Mouse (Mus musculus): ENCODE measurements around the gene Dynlt1f. TPM values are rescaled to one million over a fixed set of nuclear protein-coding genes. Genes with fewer than 3 reads are reported as not detected.
"Not testable (repeated sequence)": the region's sequence is repeated elsewhere in the genome, so short reads cannot be mapped to it uniquely, and the experiment has no call there.

Dynlt1f gene
- total RNA-seq, 2 experiments from 2014 or later = 54.7 to 57.4 TPM

DNA sequence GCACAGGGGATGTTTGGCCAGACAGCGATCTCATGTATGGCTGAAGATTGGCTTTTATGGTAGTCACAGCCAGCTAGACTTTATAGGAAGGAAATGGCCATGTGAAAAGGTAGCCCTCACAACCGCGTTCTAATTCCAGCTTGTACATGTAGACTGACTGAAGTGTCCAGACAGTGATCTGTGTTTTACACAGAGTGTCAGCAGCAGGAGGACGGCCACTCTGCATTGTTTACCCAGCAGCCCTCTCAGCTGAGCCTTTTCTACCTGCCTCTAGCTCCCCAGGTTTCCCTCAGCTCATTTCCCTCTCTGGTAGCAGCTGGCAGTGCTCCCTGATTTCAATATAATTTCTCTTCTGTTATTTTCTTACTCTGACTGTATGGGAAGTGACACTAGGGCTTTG lies 53.5 kb downstream of the Dynlt1f start:
- H3K4me3 ChIP-seq = peak overlapping the region; percentile 48; the same call in 1 of the 2 replicates
- DNase-seq; H3K27ac ChIP-seq; intact Hi-C loops (cut with DNase I): not testable (repeated sequence)

DNA sequence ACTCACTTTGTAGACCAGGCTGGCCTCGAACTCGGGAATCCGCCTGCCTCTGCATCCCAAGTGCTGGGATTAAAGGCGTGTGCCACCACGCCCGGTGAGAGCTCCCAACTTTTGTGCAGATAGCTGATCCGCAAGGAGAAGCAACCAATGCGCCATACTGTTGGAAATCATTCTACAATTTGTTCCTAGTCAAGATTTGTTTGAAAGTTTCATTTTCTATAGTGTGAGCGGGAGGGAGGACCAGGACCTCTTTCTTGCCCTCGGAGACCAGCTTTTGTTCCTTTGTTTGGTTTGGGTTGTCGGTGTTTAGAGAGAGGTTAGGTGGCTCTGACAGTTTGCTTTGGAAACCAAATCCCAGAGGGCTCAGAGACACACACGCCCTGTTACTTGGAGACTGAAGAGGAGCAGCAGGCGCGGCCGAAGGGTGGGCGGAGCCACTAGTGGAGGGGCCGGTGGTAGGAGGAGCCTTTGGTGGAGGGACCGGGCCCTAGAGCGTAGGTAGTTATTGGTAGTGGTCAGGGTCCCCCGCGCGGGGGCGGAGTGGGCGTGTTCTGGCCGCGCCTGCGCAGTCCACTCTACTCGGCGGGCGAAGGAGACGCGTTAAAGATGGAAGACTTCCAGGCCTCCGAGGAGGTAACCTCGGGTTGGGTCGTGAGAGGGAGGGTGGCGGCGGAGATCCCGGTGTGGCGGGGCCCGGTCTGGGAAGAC lies 54.3 kb downstream of the Dynlt1f start, which contains the start of gene Dynlt1c:
Gene Dynlt1c, plus strand, starts transcription at position 468 of the 708 bp plus-strand sequence.
- Histone ChIP-seq H3K27ac (peak within 1 kb of the TSS; percentile 86), H3K4me3 (peak within 1 kb of the TSS; percentile 70)
- DNase-seq = peak; percentile 91
- intact Hi-C loops (cut with DNase I) = not testable (repeated sequence)

DNA sequence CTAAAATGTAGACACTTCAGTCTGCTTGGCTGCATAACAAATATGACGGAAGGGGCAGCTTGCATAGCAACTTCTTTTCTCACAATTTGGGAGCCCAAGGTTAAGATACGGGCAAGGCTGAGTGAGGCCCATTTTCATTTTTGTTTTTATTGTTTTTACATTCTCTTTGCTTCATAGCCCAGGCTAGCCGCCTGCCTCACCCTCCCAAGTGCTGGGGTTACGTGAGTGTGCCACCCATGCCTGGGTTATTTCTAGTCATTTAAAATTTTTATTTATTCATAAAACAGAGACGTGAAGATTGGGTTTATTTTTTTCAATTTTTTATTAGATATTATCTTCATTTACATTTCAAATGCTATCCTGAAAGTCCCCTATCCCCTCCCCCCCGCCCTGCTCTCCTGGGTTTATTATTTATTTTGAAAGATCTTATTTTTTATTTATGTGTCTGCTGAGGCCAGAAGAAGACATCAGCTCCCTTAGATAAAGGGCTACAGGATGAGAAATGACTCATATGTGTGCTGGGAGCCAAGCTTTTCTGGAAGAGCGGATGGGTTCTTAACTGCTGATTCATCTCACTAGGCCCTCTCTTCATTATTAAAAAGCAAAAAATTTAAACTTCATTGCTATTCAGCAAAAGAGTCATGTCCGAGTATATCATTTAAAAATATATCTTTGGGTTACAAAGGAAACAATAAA lies 55.3 kb downstream of the Dynlt1f start:
- H3K4me3 ChIP-seq; intact Hi-C loops (cut with DNase I): not testable (repeated sequence)
- DNase-seq = peak; percentile 70
- H3K27ac ChIP-seq = peak overlapping the region; percentile 44; the same call in 1 of the 2 replicates

DNA sequence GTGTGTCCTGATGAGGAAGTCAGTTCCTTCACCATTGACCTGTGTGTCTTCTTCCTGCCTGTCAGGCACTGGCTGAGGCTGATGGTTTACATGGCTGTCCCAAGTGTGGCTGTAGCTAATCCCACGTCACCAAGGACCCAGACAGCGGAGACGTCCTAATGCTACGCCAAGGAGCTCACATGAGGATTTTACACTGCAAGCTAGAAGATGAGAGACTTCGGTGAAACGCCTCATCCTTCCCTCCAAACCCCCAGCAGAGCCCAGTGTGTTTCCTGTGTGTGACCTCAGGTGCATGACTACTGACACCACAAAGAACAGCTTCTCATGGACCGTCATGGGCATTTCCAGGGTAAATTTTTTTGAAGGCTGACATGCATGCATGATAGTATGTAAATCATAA lies 57.3 kb downstream of the Dynlt1f start:
- DNase-seq; H3K4me3 ChIP-seq; H3K27ac ChIP-seq; intact Hi-C loops (cut with DNase I): not testable (repeated sequence)

Other genes starting within 250 kb of the Dynlt1f start
- 10 to 100 TPM; 55.9 to 57.4 TPM for gene Dynlt1b, start 225.8 kb downstream of the Dynlt1f start, total RNA-seq (2021)
- 1 to 10 TPM; 2.0 to 2.1 TPM for gene Dynlt1c, start 54.2 kb downstream of the Dynlt1f start, total RNA-seq (2021)
- gene Sytl3, start 3.2 kb upstream of the Dynlt1f start, total RNA-seq (2021) = under 1 TPM in 1 of 2 experiments, not detected in 1; 0.31 TPM
- gene Ezr, start 126.9 kb upstream of the Dynlt1f start, total RNA-seq (2021) = 1 to 10 TPM; 1.5 to 1.9 TPM